In the genomic region with DNA sequence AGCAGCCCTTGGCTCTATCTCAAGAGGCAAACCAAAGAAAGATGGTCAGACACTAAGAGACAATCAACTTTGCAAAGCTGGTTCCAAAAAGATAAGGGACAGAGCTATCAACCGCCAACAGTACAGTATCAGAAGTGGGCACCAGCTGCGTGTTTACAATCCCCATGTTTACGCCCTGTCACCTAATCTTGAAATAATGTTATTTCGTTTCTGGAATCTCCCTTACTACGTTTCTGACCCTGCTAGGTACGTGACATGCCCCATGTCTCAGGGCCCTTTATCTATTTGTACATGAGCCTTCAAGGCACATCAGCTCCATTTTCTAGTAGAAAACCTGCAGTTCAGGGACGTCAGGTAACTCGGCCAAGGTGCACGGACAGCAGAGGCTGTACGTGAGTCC, we compare ENCODE assay signal across 17 mouse cellular contexts. TPM values are rescaled to one million over a fixed set of nuclear protein-coding genes. Genes with fewer than 3 reads are reported as not detected.
DNase-seq lines count a peak whose midpoint lies in the region; ATAC-seq lines count a peak whose summit lies in the region.
"Had no signal": no experiment of that assay in that cellular context is flagged by ENCODE, and none has a peak within 500 bp of the region (broad histone marks: within the 10 kb centered on the region; RNA-seq: fewer than 3 reads in every experiment).

No protein-coding gene starts in this region.

- no peak overlapping the region for H3K4me3 ChIP-seq in forebrain, embryonic 10.5 days
- no peak overlapping the region for H3K4me3 ChIP-seq in forebrain, embryonic 14.5 days (ENCODE audit: low read depth, low read length)
- no peak overlapping the region for H3K4me3 ChIP-seq in midbrain, embryonic 10.5 days
- H3K4me3 ChIP-seq in midbrain, embryonic 11.5 days (ENCODE audit: low read depth, low read length): no peak overlapping the region
- H3K4me3 ChIP-seq in liver, embryonic 13.5 days (replicated peaks): peak overlapping the region; percentile 24
- H3K4me3 ChIP-seq: heart, embryonic 15.5 days; limb, embryonic 12.5 days had no signal

- no peak overlapping the region for H3K9ac ChIP-seq in forebrain, embryonic 14.5 days (ENCODE audit: low read length)
- H3K9ac ChIP-seq in midbrain, embryonic 11.5 days (ENCODE audit: low read length): no peak overlapping the region
- peak overlapping the region; percentile 73 for H3K9ac ChIP-seq in liver, embryonic 13.5 days
- H3K9ac ChIP-seq: heart, embryonic 15.5 days; limb, embryonic 12.5 days had no signal

- H3K4me1 ChIP-seq in forebrain, embryonic 10.5 days: peaks cover 9% of the 10 kb centered on the region; the same call in 1 of the 2 replicates
- H3K4me1 ChIP-seq in forebrain, embryonic 14.5 days (ENCODE audit: control insufficient read depth, insufficient read depth, low read length): peaks cover 12% of the 10 kb centered on the region
- peaks cover 16% of the 10 kb centered on the region for H3K4me1 ChIP-seq in midbrain, embryonic 10.5 days
- no peaks in the 10 kb centered on the region for H3K4me1 ChIP-seq in midbrain, embryonic 11.5 days (ENCODE audit: control insufficient read depth, insufficient read depth, low read length)
- H3K4me1 ChIP-seq in liver, embryonic 13.5 days (replicated peaks): peaks cover 82% of the 10 kb centered on the region
- H3K4me1 ChIP-seq: limb, embryonic 12.5 days had no signal

- no peaks in the 10 kb centered on the region for H3K36me3 ChIP-seq in forebrain, embryonic 10.5 days (replicated peaks)
- H3K36me3 ChIP-seq in forebrain, embryonic 14.5 days (ENCODE audit: control insufficient read depth, insufficient read depth, low read length): no peaks in the 10 kb centered on the region
- no peaks in the 10 kb centered on the region for H3K36me3 ChIP-seq in midbrain, embryonic 10.5 days
- no peaks in the 10 kb centered on the region for H3K36me3 ChIP-seq in midbrain, embryonic 11.5 days (ENCODE audit: control insufficient read depth, insufficient read depth, low read length)
- no peaks in the 10 kb centered on the region for H3K36me3 ChIP-seq in liver, embryonic 13.5 days
- H3K36me3 ChIP-seq: heart, embryonic 15.5 days; limb, embryonic 12.5 days had no signal

- no peak for ATAC-seq in forebrain, embryonic 14.5 days
- no peak for ATAC-seq in midbrain, embryonic 11.5 days (ENCODE audit: low FRiP score)
- ATAC-seq in liver, embryonic 13.5 days (ENCODE audit: low read depth): peak; percentile 91
- ATAC-seq in frontal cortex, adult (ENCODE audit: low TSS enrichment): no peak
- ATAC-seq: hindbrain, postnatal 0 days had no signal

- H3K4me2 ChIP-seq in forebrain, embryonic 14.5 days (ENCODE audit: low read length): no peak overlapping the region
- H3K4me2 ChIP-seq in midbrain, embryonic 11.5 days: no peak overlapping the region
- H3K4me2 ChIP-seq in liver, embryonic 13.5 days: peak overlapping the region; percentile 58
- H3K4me2 ChIP-seq: heart, embryonic 15.5 days; limb, embryonic 12.5 days had no signal

- H3K27me3 ChIP-seq in forebrain, embryonic 10.5 days (ENCODE audit: poor library complexity, severe bottlenecking): peaks cover 10% of the 10 kb centered on the region; the same call in 1 of the 2 replicates
- H3K27me3 ChIP-seq in forebrain, embryonic 14.5 days (replicated peaks; ENCODE audit: control insufficient read depth, insufficient read depth, low read length): no peaks in the 10 kb centered on the region
- H3K27me3 ChIP-seq in midbrain, embryonic 10.5 days (ENCODE audit: low read depth, poor library complexity, severe bottlenecking): 0 out of 2 replicates have a peak, but pooled peaks cover 4% of the 10 kb centered on the region
- no peaks in the 10 kb centered on the region for H3K27me3 ChIP-seq in midbrain, embryonic 11.5 days (ENCODE audit: control insufficient read depth, insufficient read depth, low read length)
- H3K27me3 ChIP-seq in liver, embryonic 13.5 days: no peaks in the 10 kb centered on the region
- H3K27me3 ChIP-seq: heart, embryonic 15.5 days; limb, embryonic 12.5 days had no signal

- H3K9me3 ChIP-seq in forebrain, embryonic 10.5 days: no peaks in the 10 kb centered on the region
- H3K9me3 ChIP-seq in forebrain, embryonic 14.5 days (replicated peaks; ENCODE audit: control insufficient read depth, low read length): no peaks in the 10 kb centered on the region
- no peaks in the 10 kb centered on the region for H3K9me3 ChIP-seq in midbrain, embryonic 10.5 days (replicated peaks)
- H3K9me3 ChIP-seq in midbrain, embryonic 11.5 days (ENCODE audit: control insufficient read depth, low read length): no peaks in the 10 kb centered on the region
- no peaks in the 10 kb centered on the region for H3K9me3 ChIP-seq in liver, embryonic 13.5 days (replicated peaks)
- H3K9me3 ChIP-seq: heart, embryonic 15.5 days; limb, embryonic 12.5 days had no signal

- WGBS in forebrain, embryonic 10.5 days: 89% methylated on average over 10 of the region's 10 CpGs
- WGBS in forebrain, embryonic 14.5 days: 91% methylated on average over 10 of the region's 10 CpGs
- WGBS in midbrain, embryonic 10.5 days: 91% methylated on average over 10 of the region's 10 CpGs
- WGBS in midbrain, embryonic 11.5 days: 84% methylated on average over 10 of the region's 10 CpGs
- WGBS in liver, embryonic 13.5 days (ENCODE audit: insufficient replicate concordance): 12% methylated on average over 10 of the region's 10 CpGs

- no peak for DNase-seq in forebrain, embryonic 10.5 days (ENCODE audit: extremely low spot score, low spot score)
- DNase-seq in forebrain, embryonic 14.5 days (ENCODE audit: low spot score): no peak
- no peak for DNase-seq in midbrain, embryonic 10.5 days (ENCODE audit: low spot score)
- no peak for DNase-seq in midbrain, embryonic 11.5 days (ENCODE audit: low spot score, missing footprints)
- DNase-seq in liver, embryonic 13.5 days: peak; percentile 81
- DNase-seq in yolk sac, embryonic 10.5 days (ENCODE audit: low spot score): peak; percentile 15
- no peak for DNase-seq in thymus, postnatal 14 days
- DNase-seq: adrenal gland, postnatal 14 days; cerebellum, adult 11 months; embryo, embryonic 11 days; kidney, postnatal 14 days; lung, postnatal 4 days; right cerebral cortex, postnatal 14 days had no signal

- peak overlapping the region; percentile 44; the same call in 1 of the 2 replicates for H3K27ac ChIP-seq in forebrain, embryonic 10.5 days
- no peak overlapping the region for H3K27ac ChIP-seq in forebrain, embryonic 14.5 days (ENCODE audit: low read depth, low read length)
- H3K27ac ChIP-seq in midbrain, embryonic 10.5 days (replicated peaks): peak overlapping the region; percentile 46; the same call in 1 of the 2 replicates
- H3K27ac ChIP-seq in midbrain, embryonic 11.5 days (ENCODE audit: low read depth, low read length): no peak overlapping the region
- peak overlapping the region; percentile 98 for H3K27ac ChIP-seq in liver, embryonic 13.5 days
- H3K27ac ChIP-seq: heart, embryonic 15.5 days; hindbrain, postnatal 0 days; limb, embryonic 12.5 days had no signal

RNA-seq across cellular contexts. Expression of a gene that starts 4.1 kb away (rescaled TPM):
- 0.96 and 1.4 TPM in 2 replicates for polyA plus RNA-seq in forebrain, embryonic 10.5 days (2016; fragmentation: Nextera tagmentation; extraction: Ambion mirVana)
- 0.28 and 0.36 TPM in 2 replicates for polyA plus RNA-seq in forebrain, embryonic 14.5 days (2014; fragmentation: Nextera tagmentation; extraction: Ambion mirVana)
- 0.72 and 1.5 TPM in 2 replicates for polyA plus RNA-seq in midbrain, embryonic 10.5 days (2016; fragmentation: Nextera tagmentation; extraction: Ambion mirVana)
- 0.30 and 0.90 TPM in 2 replicates for polyA plus RNA-seq in midbrain, embryonic 11.5 days (2014; fragmentation: Nextera tagmentation; extraction: Ambion mirVana)
- 2.6 and 3.1 TPM in 2 replicates for polyA plus RNA-seq in liver, embryonic 13.5 days (2015; fragmentation: Nextera tagmentation; extraction: Ambion mirVana)

RNA-seq across cellular contexts. Expression of a gene that starts 10.3 kb away (rescaled TPM):
- 69.3 and 71.4 TPM in 2 replicates for polyA plus RNA-seq in forebrain, embryonic 10.5 days (2016; fragmentation: Nextera tagmentation; extraction: Ambion mirVana)
- polyA plus RNA-seq in forebrain, embryonic 14.5 days (2014; fragmentation: Nextera tagmentation; extraction: Ambion mirVana): 27.1 and 39.0 TPM in 2 replicates
- polyA plus RNA-seq in midbrain, embryonic 10.5 days (2016; fragmentation: Nextera tagmentation; extraction: Ambion mirVana): 60.0 and 63.8 TPM in 2 replicates
- polyA plus RNA-seq in midbrain, embryonic 11.5 days (2014; fragmentation: Nextera tagmentation; extraction: Ambion mirVana): 31.2 and 37.0 TPM in 2 replicates
- polyA plus RNA-seq in liver, embryonic 13.5 days (2015; fragmentation: Nextera tagmentation; extraction: Ambion mirVana): 46.0 and 48.2 TPM in 2 replicates

RNA-seq across cellular contexts. Expression of a gene that starts 49.2 kb away (rescaled TPM):
- 202 and 207 TPM in 2 replicates for polyA plus RNA-seq in forebrain, embryonic 10.5 days (2016; fragmentation: Nextera tagmentation; extraction: Ambion mirVana)
- polyA plus RNA-seq in forebrain, embryonic 14.5 days (2014; fragmentation: Nextera tagmentation; extraction: Ambion mirVana): 157 and 172 TPM in 2 replicates
- 204 and 211 TPM in 2 replicates for polyA plus RNA-seq in midbrain, embryonic 10.5 days (2016; fragmentation: Nextera tagmentation; extraction: Ambion mirVana)
- polyA plus RNA-seq in midbrain, embryonic 11.5 days (2014; fragmentation: Nextera tagmentation; extraction: Ambion mirVana): 217 and 240 TPM in 2 replicates
- polyA plus RNA-seq in liver, embryonic 13.5 days (2015; fragmentation: Nextera tagmentation; extraction: Ambion mirVana): 67.8 and 83.4 TPM in 2 replicates

RNA-seq across cellular contexts. Expression of a gene that starts 52.0 kb away (rescaled TPM):
- polyA plus RNA-seq in forebrain, embryonic 10.5 days (2016; fragmentation: Nextera tagmentation; extraction: Ambion mirVana): 14.2 and 15.0 TPM in 2 replicates
- polyA plus RNA-seq in forebrain, embryonic 14.5 days (2014; fragmentation: Nextera tagmentation; extraction: Ambion mirVana): 15.3 and 17.6 TPM in 2 replicates
- 12.4 and 14.1 TPM in 2 replicates for polyA plus RNA-seq in midbrain, embryonic 10.5 days (2016; fragmentation: Nextera tagmentation; extraction: Ambion mirVana)
- 15.2 and 15.8 TPM in 2 replicates for polyA plus RNA-seq in midbrain, embryonic 11.5 days (2014; fragmentation: Nextera tagmentation; extraction: Ambion mirVana)
- 17.9 and 19.6 TPM in 2 replicates for polyA plus RNA-seq in liver, embryonic 13.5 days (2015; fragmentation: Nextera tagmentation; extraction: Ambion mirVana)

RNA-seq across cellular contexts. Expression of a gene that starts 58.0 kb away (rescaled TPM):
- polyA plus RNA-seq in forebrain, embryonic 10.5 days (2016; fragmentation: Nextera tagmentation; extraction: Ambion mirVana): 0.15 and 0.21 TPM in 2 replicates
- 1.0 and 1.5 TPM in 2 replicates for polyA plus RNA-seq in forebrain, embryonic 14.5 days (2014; fragmentation: Nextera tagmentation; extraction: Ambion mirVana)
- 0.33 and 0.41 TPM in 2 replicates for polyA plus RNA-seq in midbrain, embryonic 10.5 days (2016; fragmentation: Nextera tagmentation; extraction: Ambion mirVana)
- 0.19 and 0.40 TPM in 2 replicates for polyA plus RNA-seq in midbrain, embryonic 11.5 days (2014; fragmentation: Nextera tagmentation; extraction: Ambion mirVana)
- polyA plus RNA-seq in liver, embryonic 13.5 days (2015; fragmentation: Nextera tagmentation; extraction: Ambion mirVana): not detected in 2 replicates

Comparison
In these comparisons a context has a peak if more than half of its experiments do, and no peak if none do; other contexts are left out.
1. H3K27ac ChIP-seq: peak in forebrain, embryonic 10.5 days (single experiment), midbrain, embryonic 10.5 days (single experiment) and liver, embryonic 13.5 days (single experiment); none in forebrain, embryonic 14.5 days (single experiment) and midbrain, embryonic 11.5 days (single experiment).
2. DNase-seq: peak in liver, embryonic 13.5 days (single experiment) and yolk sac, embryonic 10.5 days (single experiment); none in forebrain, embryonic 10.5 days (single experiment), forebrain, embryonic 14.5 days (single experiment), midbrain, embryonic 10.5 days (single experiment), midbrain, embryonic 11.5 days (single experiment) and thymus, postnatal 14 days (single experiment).